Mouse (Mus musculus): ENCODE measurements at regions not wholly inside any gene's neighbourhood (a gene's known extent, or its start where the extent isn't known, plus 50 kb on each side); places are given as distances from the start of the nearest gene placed in this dataset.

GRCm38 (mm10) chr7:125033778-125034177 is 410.7 kb upstream of the Kdm8 start:
- DNase-seq: no peak

- no peak for DNase-seq
Measured at GRCm38 (mm10) chr7:125034196-125034595, 410.3 kb upstream of the Kdm8 start.

GRCm38 (mm10) chr7:125036098-125036991 is 408.1 kb upstream of the Kdm8 start:
- DNase-seq: no peak

- DNase-seq: no peak
Measured at GRCm38 (mm10) chr7:125038840-125039239, 405.6 kb upstream of the Kdm8 start.

GRCm38 (mm10) chr7:125055951-125056625 is 388.4 kb upstream of the Kdm8 start:
- no peak for DNase-seq

GRCm38 (mm10) chr7:125102464-125102863 is 342.0 kb upstream of the Kdm8 start:
- DNase-seq: no peak

GRCm38 (mm10) chr7:125104011-125104410 is 340.5 kb upstream of the Kdm8 start:
- DNase-seq: no peak

- DNase-seq: no peak
Measured at GRCm38 (mm10) chr7:125112820-125113273, 331.6 kb upstream of the Kdm8 start.

- no peak for DNase-seq
Measured at GRCm38 (mm10) chr7:125115322-125115996, 329.0 kb upstream of the Kdm8 start.

- DNase-seq: no peak
Measured at GRCm38 (mm10) chr7:125117173-125117572, 327.3 kb upstream of the Kdm8 start.

GRCm38 (mm10) chr7:125129187-125129586 is 315.3 kb upstream of the Kdm8 start:
- no peak for DNase-seq

- no peak for DNase-seq
Measured at GRCm38 (mm10) chr7:125131968-125132367, 312.5 kb upstream of the Kdm8 start.

GRCm38 (mm10) chr7:125138607-125139006 is 305.9 kb upstream of the Kdm8 start:
- DNase-seq: no peak

GRCm38 (mm10) chr7:125139196-125139595 is 305.3 kb upstream of the Kdm8 start:
- peak in 1 of 2 experiments; percentile 5 for DNase-seq

GRCm38 (mm10) chr7:125140854-125141253 is 303.6 kb upstream of the Kdm8 start:
- DNase-seq: no peak

- DNase-seq: no peak
Measured at GRCm38 (mm10) chr7:125141864-125142263, 302.6 kb upstream of the Kdm8 start.

- no peak for DNase-seq
Measured at GRCm38 (mm10) chr7:125146025-125146424, 298.5 kb upstream of the Kdm8 start.

- no peak for DNase-seq
Measured at GRCm38 (mm10) chr7:125149151-125149550, 295.3 kb upstream of the Kdm8 start.

GRCm38 (mm10) chr7:125149740-125150139 is 294.7 kb upstream of the Kdm8 start:
- no peak for DNase-seq

GRCm38 (mm10) chr7:125152281-125152680 is 292.2 kb upstream of the Kdm8 start:
- DNase-seq: no peak

- no peak for DNase-seq
Measured at GRCm38 (mm10) chr7:125155291-125155690, 289.2 kb upstream of the Kdm8 start.

- no peak for DNase-seq
Measured at GRCm38 (mm10) chr7:125166881-125167351, 277.6 kb upstream of the Kdm8 start.

GRCm38 (mm10) chr7:125167666-125168065 is 276.8 kb upstream of the Kdm8 start:
- no peak for DNase-seq
